Mouse (Mus musculus): ENCODE data around the gene Gan.

GRCm38 (mm10) chr8:117157769-117158091, 205 bp upstream of the Gan start:
- TF ChIP-seq CTCF (IDR thresholded peaks at IDR 0.05; ENCODE audit: low read depth, low read length) (no peak), GATA1 (IDR thresholded peaks at IDR 0.05; ENCODE audit: borderline replicate concordance, low read length) (no peak)

All from G1E (cell line).